Mouse (Mus musculus) forebrain, embryonic 15.5 days (tissue): ENCODE data around the gene Ppp1r16b. TPM values are rescaled to one million over a fixed set of nuclear protein-coding genes. Genes with fewer than 3 reads are reported as not detected.

Experiments used
- ATAC-seq: fragments of 200-750 bp; cut with Nextera tagmentation; replicated peaks from 2 replicates; pipeline ENCODE4 v1.8.0; 2017; ENCODE audit warnings: mild to moderate bottlenecking, moderate TSS enrichment, moderate library complexity
- H3K27ac ChIP-seq: fragments of 300-500 bp; sonication (generic); replicated peaks from 2 replicates; pipeline ENCODE4 v1.5.1; 2015; ENCODE audit warnings: mild to moderate bottlenecking, inconsistent platforms
- H3K27me3 ChIP-seq: fragments of 300-500 bp; sonication (generic); 2 replicates; pipeline ENCODE4 v1.6.1; 2015; ENCODE audit warnings: inconsistent platforms
- H3K36me3 ChIP-seq: fragments of 300-500 bp; sonication (generic); 2 replicates; pipeline ENCODE4 v1.6.1; 2015; ENCODE audit warnings: mild to moderate bottlenecking, inconsistent platforms
- H3K4me1 ChIP-seq: fragments of 300-500 bp; sonication (generic); 2 replicates; pipeline ENCODE4 v1.6.1; 2015; ENCODE audit warnings: inconsistent platforms
- H3K4me2 ChIP-seq: fragments of 300-500 bp; sonication (generic); replicated peaks from 2 replicates; pipeline ENCODE4 v1.6.1; 2015; ENCODE audit warnings: mild to moderate bottlenecking, inconsistent platforms
- H3K4me3 ChIP-seq: fragments of 300-500 bp; sonication (generic); 2 replicates; pipeline ENCODE4 v1.5.1; 2015; ENCODE audit warnings: mild to moderate bottlenecking, inconsistent platforms
- H3K9ac ChIP-seq: fragments of 300-500 bp; sonication (generic); replicated peaks from 2 replicates; pipeline ENCODE4 v1.6.1; 2015; ENCODE audit warnings: mild to moderate bottlenecking, inconsistent platforms
- H3K9me3 ChIP-seq: fragments of 300-500 bp; sonication (generic); 2 replicates; pipeline ENCODE4 v1.6.1; 2016; ENCODE audit warnings: inconsistent platforms
- WGBS: fragments of 180-500 bp; shearing (Covaris S2); methylation state at CpG from one replicate; pipeline ENCODE4 v1.1.7; 2015; ENCODE audit warnings: mixed read lengths; 5-methylcytosine and 5-hydroxymethylcytosine counted together
- polyA plus RNA-seq: library from polyadenylated mRNA; unstranded; fragments of >200 nt; fragmentation: Nextera tagmentation; extraction: Ambion mirVana; gene quantifications from 2 replicates; pipeline ENCODE4 v1.2.1, GENCODE M21; 2015

Gene Ppp1r16b
- polyA plus RNA-seq, 1 experiment from 2014 or later, result 24.4 TPM

DNA sequence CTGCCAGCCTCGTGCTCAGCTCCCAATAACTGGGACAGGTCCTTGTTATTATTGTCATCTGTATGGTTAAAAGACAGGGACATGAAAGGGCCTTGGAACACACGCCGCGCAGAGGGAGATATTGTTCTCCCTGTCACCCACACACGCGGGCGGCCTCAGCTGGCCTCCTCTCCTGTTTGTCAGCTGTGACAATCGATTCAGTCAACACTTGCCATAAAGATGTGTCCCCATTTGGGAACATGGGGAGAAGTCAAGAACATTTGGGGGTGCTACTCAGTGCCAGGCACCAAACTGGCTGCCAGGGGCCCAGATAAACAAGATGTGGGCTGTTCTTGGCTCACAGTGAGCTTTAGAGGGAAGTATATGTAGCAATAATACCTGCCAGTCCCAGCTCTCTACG, 84.2 kb downstream of the Ppp1r16b start:
- Histone ChIP-seq H3K9me3 (no peaks in the 10 kb centered on the region), H3K9ac (no peak overlapping the region), H3K4me2 (no peak overlapping the region), H3K4me3 (no peak overlapping the region), H3K36me3 (no peaks in the 10 kb centered on the region), H3K27ac (no peak overlapping the region), H3K27me3 (no peaks in the 10 kb centered on the region), H3K4me1 (peaks cover 9% of the 10 kb centered on the region)
- 84% methylated on average over 9 of the region's 9 CpGs for WGBS
- no peak for ATAC-seq

DNA sequence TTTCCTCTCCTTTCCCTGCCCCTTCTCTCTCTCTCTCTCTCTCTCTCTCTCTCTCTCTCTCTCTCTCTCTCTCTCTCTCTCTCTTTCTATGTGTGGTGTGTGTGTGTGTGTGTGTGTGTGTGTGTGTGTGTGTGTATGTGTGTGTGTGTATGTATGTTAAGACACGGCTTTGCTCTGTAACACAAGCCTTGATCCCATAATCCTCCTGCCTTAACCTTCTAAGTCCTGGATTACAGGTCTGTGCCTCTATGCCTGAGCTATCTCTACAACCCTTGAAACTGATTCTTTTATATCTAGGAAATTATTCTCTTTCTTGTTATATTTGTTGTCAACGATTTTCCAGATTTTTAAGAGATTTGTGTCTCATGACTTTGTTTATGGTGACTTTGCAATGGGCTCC, 95.0 kb downstream of the Ppp1r16b start:
- WGBS, result 77% methylated on average over 2 of the region's 2 CpGs
- no peak for ATAC-seq

DNA sequence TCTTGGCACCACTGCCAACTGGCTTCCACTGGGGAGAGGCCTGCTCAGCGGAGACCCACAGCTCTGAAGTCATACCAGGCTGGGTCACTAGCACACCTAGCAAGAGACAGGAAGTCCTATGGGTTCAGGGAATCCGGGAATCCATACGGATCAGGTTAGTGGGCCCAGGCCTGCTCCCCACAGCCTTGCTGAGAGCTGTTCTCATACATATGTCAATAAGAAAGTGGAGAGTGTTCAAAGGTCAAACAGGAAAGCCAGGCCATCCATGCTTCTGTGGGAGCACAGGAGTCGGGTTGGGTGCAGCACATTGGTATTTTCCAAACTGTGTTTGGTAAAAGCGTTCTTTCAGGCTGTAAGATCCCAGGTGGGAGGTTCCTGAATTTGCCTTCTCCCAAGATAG, 97.1 kb downstream of the Ppp1r16b start:
- Histone ChIP-seq H3K4me2 (no peak overlapping the region), H3K9ac (no peak overlapping the region), H3K27ac (no peak overlapping the region), H3K36me3 (0 out of 2 replicates have a peak, but pooled peaks cover 1% of the 10 kb centered on the region), H3K9me3 (no peaks in the 10 kb centered on the region), H3K4me3 (no peak overlapping the region), H3K27me3 (no peaks in the 10 kb centered on the region), H3K4me1 (peaks cover 2% of the 10 kb centered on the region)
- WGBS, result 89% methylated on average over 5 of the region's 5 CpGs
- ATAC-seq, result no peak

More for the DNA sequence above, 95.0 kb downstream of the Ppp1r16b start:
- Histone ChIP-seq H3K27me3 (no peaks in the 10 kb centered on the region), H3K4me1 (no peaks in the 10 kb centered on the region), H3K4me3 (no peak overlapping the region), H3K4me2 (no peak overlapping the region), H3K36me3 (peaks cover 8% of the 10 kb centered on the region; the same call in 1 of the 2 replicates), H3K27ac (no peak overlapping the region), H3K9ac (no peak overlapping the region), H3K9me3 (no peaks in the 10 kb centered on the region)

DNA sequence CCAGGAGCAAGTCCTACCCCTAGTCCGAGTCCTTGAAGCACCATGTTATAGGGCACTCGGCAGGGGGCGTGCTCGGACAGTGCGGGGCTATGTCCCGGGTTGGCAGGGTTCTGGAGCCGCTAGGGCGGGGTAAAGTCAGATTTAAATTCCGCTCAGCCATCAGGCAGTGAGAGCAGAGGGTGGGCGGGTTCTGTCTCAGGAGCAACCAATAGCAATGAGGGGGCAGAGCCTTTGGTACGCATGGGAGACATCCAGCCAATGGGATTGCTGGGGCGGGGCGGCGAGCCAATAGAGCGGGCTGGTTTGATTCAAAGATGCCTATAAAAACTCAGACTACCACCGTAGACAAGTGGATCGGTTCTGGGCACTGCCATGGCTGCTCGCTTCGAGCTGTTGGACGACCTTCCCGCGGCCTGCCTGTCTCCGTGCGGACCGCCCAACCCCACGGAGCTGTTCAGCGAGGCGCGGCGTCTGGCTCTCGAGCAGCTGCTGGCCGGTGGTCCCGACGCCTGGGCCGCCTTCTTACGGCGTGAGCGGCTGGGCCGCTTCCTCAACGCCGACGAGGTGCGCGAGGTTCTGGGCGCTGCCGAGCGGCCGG, 102.6 kb downstream of the Ppp1r16b start, which contains the start of gene Fam83d:
Fam83d (plus strand) TSS at position 352 of the 598 bp plus-strand sequence.
- H3K27ac ChIP-seq, result no peak within 1 kb of the TSS

DNA sequence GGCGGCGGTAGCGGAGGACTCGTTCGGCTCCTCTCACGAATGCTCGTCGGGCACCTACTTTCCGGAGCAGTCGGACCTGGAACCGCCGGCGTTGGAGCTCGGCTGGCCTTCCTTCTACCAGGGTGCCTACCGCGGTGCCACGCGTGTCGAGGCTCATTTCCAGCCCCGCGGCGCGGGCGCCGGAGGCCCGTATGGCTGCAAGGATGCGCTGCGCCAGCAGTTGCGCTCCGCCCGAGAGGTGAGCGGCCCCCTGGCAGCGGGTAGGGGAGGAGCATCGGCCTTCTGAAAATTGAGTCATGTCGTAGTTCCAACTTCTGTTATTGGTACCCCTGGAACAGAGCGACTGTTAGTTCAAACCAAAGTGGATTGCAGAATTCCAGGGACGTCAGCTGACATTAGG, 103.2 kb downstream of the Ppp1r16b start:
- Histone ChIP-seq H3K4me3 (peak overlapping the region; percentile 55), H3K36me3 (no peaks in the 10 kb centered on the region), H3K27me3 (no peaks in the 10 kb centered on the region), H3K4me1 (peaks cover 51% of the 10 kb centered on the region), H3K27ac (no peak overlapping the region), H3K4me2 (peak overlapping the region; percentile 94), H3K9ac (peak overlapping the region; percentile 47), H3K9me3 (no peaks in the 10 kb centered on the region)
- peak; percentile 12; the same call in 1 of the 2 replicates for ATAC-seq
- WGBS, result under 1% methylated on average over 37 of the region's 37 CpGs

More for the DNA sequence above, 102.6 kb downstream of the Ppp1r16b start, which contains the start of gene Fam83d:
- Histone ChIP-seq H3K27me3 (no peaks in the 10 kb centered on the region), H3K9me3 (no peaks in the 10 kb centered on the region), H3K4me3 (peak within 1 kb of the TSS; percentile 55), H3K4me2 (peak within 1 kb of the TSS; percentile 94), H3K36me3 (no peaks in the 10 kb centered on the region), H3K4me1 (peaks cover 51% of the 10 kb centered on the region), H3K9ac (peak within 1 kb of the TSS; percentile 47)
- under 1% methylated on average over 48 of the region's 48 CpGs for WGBS
- peak; percentile 98 for ATAC-seq

DNA sequence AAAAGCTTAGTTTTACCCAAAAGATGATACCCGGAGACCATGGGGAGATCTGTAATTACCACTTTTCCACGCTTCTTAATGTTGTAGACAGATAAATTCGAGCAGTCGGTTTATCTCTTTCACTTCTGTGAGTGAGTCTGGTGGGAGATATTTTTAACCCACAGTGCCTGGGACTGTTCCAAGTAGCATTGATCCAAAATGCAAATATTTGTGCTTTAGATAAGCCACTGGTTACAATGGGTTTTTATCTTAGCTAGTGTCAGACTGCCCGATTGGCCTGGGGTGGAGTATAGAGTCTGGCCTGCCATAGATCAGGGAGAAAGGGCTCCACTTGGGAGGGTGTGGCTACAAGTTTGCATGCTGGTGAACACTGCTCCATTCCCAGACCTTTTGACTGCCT, 103.6 kb downstream of the Ppp1r16b start:
- peak overlapping the region; percentile 47 for H3K9ac ChIP-seq
- H3K4me3 ChIP-seq, result peak overlapping the region; percentile 55
- H3K27me3 ChIP-seq, result no peaks in the 10 kb centered on the region
- H3K4me1 ChIP-seq, result peaks cover 51% of the 10 kb centered on the region
- peak overlapping the region; percentile 94 for H3K4me2 ChIP-seq
- no peak overlapping the region for H3K27ac ChIP-seq
- no peaks in the 10 kb centered on the region for H3K36me3 ChIP-seq
- ATAC-seq, result no peak
- H3K9me3 ChIP-seq, result no peaks in the 10 kb centered on the region
- 5% methylated on average over 5 of the region's 5 CpGs for WGBS

DNA sequence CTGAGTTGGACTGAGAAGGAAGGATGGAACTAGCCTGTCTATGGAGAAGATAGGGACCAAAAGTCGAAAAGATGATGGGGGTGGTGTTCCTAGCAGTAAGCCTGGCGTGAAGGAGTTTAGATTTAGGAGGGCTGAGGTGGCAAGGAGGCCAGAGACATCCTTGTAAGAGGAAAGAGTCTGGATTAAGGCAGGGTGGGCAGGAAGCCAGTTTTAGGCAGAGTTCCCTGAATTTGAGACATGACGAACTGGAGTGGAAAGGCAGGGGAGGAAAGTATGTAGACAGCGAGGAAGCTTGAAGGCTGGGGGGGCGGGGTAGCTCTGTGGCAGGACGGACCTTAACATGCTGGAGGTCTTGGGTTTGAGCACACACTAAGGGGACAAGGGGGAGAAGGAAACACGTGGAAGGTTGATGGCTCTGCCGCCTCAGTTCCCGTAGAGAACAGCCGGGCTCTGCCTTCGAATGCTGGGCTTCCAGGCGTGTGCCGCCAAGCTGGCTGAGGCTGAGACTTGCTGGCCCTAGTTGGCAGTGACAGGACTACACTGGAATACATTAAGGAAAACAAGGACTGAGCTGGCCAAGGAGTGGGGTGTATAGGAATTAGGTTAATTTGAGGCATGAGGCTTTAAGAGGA, 105.0 kb downstream of the Ppp1r16b start:
- H3K27ac ChIP-seq, result no peak overlapping the region
- H3K4me2 ChIP-seq, result peak overlapping the region; percentile 94
- no peaks in the 10 kb centered on the region for H3K27me3 ChIP-seq
- H3K9ac ChIP-seq, result peak overlapping the region; percentile 13; the same call in 1 of the 2 replicates
- no peaks in the 10 kb centered on the region for H3K9me3 ChIP-seq
- ATAC-seq, result no peak
- peak overlapping the region; percentile 55 for H3K4me3 ChIP-seq
- peaks cover 54% of the 10 kb centered on the region for H3K4me1 ChIP-seq
- H3K36me3 ChIP-seq, result no peaks in the 10 kb centered on the region
- WGBS, result 24% methylated on average over 13 of the region's 13 CpGs

DNA sequence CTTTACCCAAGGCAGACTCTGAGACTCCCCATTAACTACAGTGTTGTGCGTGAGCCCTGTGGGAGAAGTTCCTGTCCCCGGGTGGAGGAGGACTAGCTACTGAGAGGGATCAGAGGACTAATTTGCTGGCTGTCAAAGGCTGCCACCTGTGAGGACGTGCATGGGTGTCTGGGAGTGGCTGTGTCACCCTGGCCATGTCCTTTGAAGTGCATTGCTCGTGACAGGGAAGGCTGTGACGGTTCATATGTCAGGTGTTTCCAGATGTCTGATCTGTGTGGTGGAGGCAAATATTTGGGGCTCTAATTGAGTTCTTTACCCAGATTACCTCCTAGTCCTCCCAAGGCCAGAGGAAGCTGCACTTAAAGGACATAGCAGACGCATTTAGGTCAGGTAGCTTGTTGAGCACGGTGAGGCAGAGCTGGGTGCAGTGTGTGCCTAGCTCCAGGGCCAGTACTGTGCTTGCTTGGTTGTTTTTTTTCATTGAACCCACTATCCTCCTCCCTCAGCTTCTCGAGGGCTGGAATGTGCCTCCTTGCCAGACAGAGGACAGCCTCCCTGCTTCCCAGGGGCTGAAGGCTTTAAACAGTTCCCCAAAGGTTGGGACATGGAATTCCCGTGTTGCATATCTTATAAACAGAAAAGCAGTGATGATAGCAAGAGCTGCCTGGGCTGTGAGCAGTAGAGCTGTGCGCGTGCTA, 106.0 kb downstream of the Ppp1r16b start:
- ATAC-seq, result no peak
- Histone ChIP-seq H3K9ac (no peak overlapping the region), H3K9me3 (no peaks in the 10 kb centered on the region), H3K36me3 (no peaks in the 10 kb centered on the region), H3K4me3 (no peak overlapping the region), H3K27me3 (no peaks in the 10 kb centered on the region), H3K27ac (no peak overlapping the region), H3K4me1 (peaks cover 55% of the 10 kb centered on the region), H3K4me2 (peak overlapping the region; percentile 94; the same call in 1 of the 2 replicates)
- WGBS, result 53% methylated on average over 11 of the region's 11 CpGs

DNA sequence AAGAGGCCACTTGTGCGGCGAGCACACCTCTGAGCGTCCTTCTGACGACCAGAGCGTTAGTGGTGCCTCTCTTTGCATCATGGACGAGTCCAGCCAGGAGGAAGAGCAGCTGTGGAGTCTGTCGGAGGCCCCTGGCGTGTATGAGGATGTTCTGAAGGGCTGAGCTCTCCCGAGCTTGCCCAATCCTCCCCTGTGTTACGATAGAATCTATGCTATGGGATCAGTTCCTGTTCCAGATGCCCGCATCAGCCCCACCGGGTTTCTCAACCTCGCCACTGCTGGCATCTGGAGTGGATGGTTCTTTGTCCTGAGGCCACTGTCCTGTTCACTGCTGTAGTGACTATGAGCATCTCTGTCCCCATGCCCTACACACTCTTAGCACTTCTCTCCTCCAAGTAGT, 107.6 kb downstream of the Ppp1r16b start:
- Histone ChIP-seq H3K36me3 (no peaks in the 10 kb centered on the region), H3K27me3 (no peaks in the 10 kb centered on the region), H3K4me3 (no peak overlapping the region), H3K9ac (no peak overlapping the region), H3K4me1 (peaks cover 63% of the 10 kb centered on the region), H3K4me2 (no peak overlapping the region), H3K9me3 (no peaks in the 10 kb centered on the region), H3K27ac (no peak overlapping the region)
- ATAC-seq, result no peak
- 85% methylated on average over 13 of the region's 13 CpGs for WGBS

DNA sequence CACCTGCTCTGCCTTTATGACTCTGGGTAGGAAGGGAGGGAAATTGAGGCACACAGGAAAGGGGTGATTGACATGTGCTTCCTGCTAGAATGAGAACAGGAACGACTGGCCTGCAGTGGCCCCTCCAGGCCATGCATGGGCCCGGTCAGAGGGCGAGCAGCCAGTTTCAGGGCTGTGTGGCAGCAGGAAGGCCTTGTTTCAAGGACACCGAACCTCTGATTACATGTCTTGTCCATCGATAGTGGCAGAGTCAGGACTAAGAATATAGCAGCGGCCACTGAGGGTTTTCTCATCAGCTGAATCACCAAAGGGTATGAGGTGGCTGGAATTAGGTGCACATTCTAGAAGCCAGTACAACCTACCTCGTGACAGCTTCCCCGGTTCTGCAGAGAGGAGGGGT, 109.7 kb downstream of the Ppp1r16b start:
- no peak for ATAC-seq
- H3K4me1 ChIP-seq, result peaks cover 49% of the 10 kb centered on the region
- H3K27ac ChIP-seq, result no peak overlapping the region
- H3K9ac ChIP-seq, result no peak overlapping the region
- no peaks in the 10 kb centered on the region for H3K27me3 ChIP-seq
- no peak overlapping the region for H3K4me2 ChIP-seq
- H3K9me3 ChIP-seq, result no peaks in the 10 kb centered on the region
- 85% methylated on average over 8 of the region's 8 CpGs for WGBS
- H3K4me3 ChIP-seq, result no peak overlapping the region
- H3K36me3 ChIP-seq, result no peaks in the 10 kb centered on the region

DNA sequence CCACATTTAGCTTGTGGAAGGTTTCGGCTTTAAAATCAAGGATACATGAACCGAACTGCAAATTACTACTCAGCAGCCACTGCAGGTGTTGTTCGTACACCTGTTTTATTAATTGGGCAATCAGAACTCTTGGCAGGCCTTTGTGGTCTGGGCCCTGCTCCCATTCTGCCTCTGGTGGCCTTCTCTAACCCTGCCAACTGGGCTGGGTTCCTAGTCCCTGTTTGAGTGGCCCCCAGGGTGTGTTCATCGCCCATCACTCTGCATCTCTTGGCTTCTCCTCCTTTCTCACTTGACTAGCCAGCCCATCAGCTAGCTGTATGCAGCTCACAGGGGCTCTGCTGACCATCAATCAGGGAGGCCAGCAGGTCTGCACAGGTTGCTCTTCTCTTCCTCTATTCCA, 111.5 kb downstream of the Ppp1r16b start:
- Histone ChIP-seq H3K36me3 (no peaks in the 10 kb centered on the region), H3K27ac (no peak overlapping the region), H3K4me3 (no peak overlapping the region), H3K27me3 (no peaks in the 10 kb centered on the region), H3K4me1 (peaks cover 31% of the 10 kb centered on the region), H3K4me2 (no peak overlapping the region), H3K9me3 (no peaks in the 10 kb centered on the region), H3K9ac (no peak overlapping the region)
- ATAC-seq, result no peak
- 76% methylated on average over 4 of the region's 4 CpGs for WGBS

DNA sequence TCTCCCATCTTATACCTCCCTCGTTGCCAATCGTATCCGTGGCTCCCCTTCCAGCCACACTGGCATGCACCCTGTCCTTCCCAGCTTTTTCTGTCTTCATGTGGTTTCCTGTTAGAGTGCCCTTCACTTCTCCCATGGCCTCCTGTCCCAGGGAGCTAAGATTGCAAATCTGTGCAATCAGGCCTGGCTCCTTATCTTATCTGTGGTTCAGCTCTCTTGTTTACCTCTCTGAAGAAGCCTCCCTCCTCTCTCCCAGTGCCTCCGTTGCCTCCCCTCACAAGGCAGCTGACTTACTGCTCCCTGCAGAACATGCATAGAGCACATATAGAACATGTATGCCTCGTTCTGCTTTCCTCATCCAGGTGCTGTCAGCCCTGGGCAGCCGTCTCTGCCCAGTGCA, 112.3 kb downstream of the Ppp1r16b start:
- Histone ChIP-seq H3K4me3 (no peak overlapping the region), H3K9me3 (no peaks in the 10 kb centered on the region), H3K27ac (no peak overlapping the region), H3K36me3 (no peaks in the 10 kb centered on the region), H3K4me1 (peaks cover 24% of the 10 kb centered on the region), H3K27me3 (no peaks in the 10 kb centered on the region), H3K9ac (no peak overlapping the region), H3K4me2 (no peak overlapping the region)
- no peak for ATAC-seq
- WGBS, result 77% methylated on average over 6 of the region's 6 CpGs
